Mouse (Mus musculus) neural tube, embryonic 15.5 days (tissue): Measurements from ENCODE around the gene Ankrd55. TPM values are rescaled to one million over a fixed set of nuclear protein-coding genes. Genes with fewer than 3 reads are reported as not detected.
A peak's percentile ranks its signal among the peaks of the same experiment; 100 is the strongest.

ENCODE experiments used
- ATAC-seq: fragments of 200-750 bp; cut with Nextera tagmentation; 2 replicates; pipeline ENCODE4 v1.8.0; 2017; ENCODE audit warnings: mild to moderate bottlenecking, moderate TSS enrichment, moderate library complexity; ENCODE audit not compliant: low FRiP score
- H3K27ac ChIP-seq: fragments of 300-500 bp; sonication (generic); replicated peaks from 2 replicates; pipeline ENCODE4 v1.5.1; 2015; ENCODE audit warnings: mild to moderate bottlenecking, inconsistent platforms
- H3K27me3 ChIP-seq: fragments of 300-500 bp; sonication (generic); replicated peaks from 2 replicates; pipeline ENCODE4 v1.6.1; 2015; ENCODE audit warnings: inconsistent platforms
- H3K36me3 ChIP-seq: fragments of 300-500 bp; sonication (generic); 2 replicates; pipeline ENCODE4 v1.6.1; 2015; ENCODE audit warnings: inconsistent platforms
- H3K4me1 ChIP-seq: fragments of 300-500 bp; sonication (generic); 2 replicates; pipeline ENCODE4 v1.6.1; 2015; ENCODE audit warnings: inconsistent platforms
- H3K4me2 ChIP-seq: fragments of 300-500 bp; sonication (generic); 2 replicates; pipeline ENCODE4 v1.6.1; 2015; ENCODE audit warnings: inconsistent platforms, mild to moderate bottlenecking, moderate library complexity
- H3K4me3 ChIP-seq: fragments of 300-500 bp; sonication (generic); replicated peaks from 2 replicates; pipeline ENCODE4 v1.5.1; 2015; ENCODE audit warnings: mild to moderate bottlenecking, inconsistent platforms
- H3K9ac ChIP-seq: fragments of 300-500 bp; sonication (generic); replicated peaks from 2 replicates; pipeline ENCODE4 v1.6.1; 2015; ENCODE audit warnings: mild to moderate bottlenecking, inconsistent platforms
- H3K9me3 ChIP-seq: fragments of 300-500 bp; sonication (generic); replicated peaks from 2 replicates; pipeline ENCODE4 v1.6.1; 2016; ENCODE audit warnings: inconsistent platforms
- WGBS: fragments of 180-500 bp; shearing (Covaris S2); methylation state at CpG from one replicate; pipeline ENCODE4 v1.1.7; 2015; ENCODE audit warnings: mixed read lengths; 5-methylcytosine and 5-hydroxymethylcytosine counted together
- polyA plus RNA-seq: library from polyadenylated mRNA; unstranded; fragments of >200 nt; fragmentation: Nextera tagmentation; extraction: Ambion mirVana; gene quantifications from 2 replicates; pipeline ENCODE4 v1.2.1, GENCODE M21; 2015

Ankrd55 gene
- polyA plus RNA-seq, 1 experiment from 2014 or later: 12.3 TPM

- Histone ChIP-seq H3K4me1 (peaks cover 9% of the 10 kb centered on the region; the same call in 1 of the 2 replicates), H3K9ac (no peak overlapping the region), H3K36me3 (no peaks in the 10 kb centered on the region), H3K4me2 (no peak overlapping the region), H3K9me3 (no peaks in the 10 kb centered on the region), H3K27me3 (no peaks in the 10 kb centered on the region), H3K4me3 (no peak overlapping the region), H3K27ac (0 out of 2 replicates have a peak overlapping the region, but pooled peaks have one; percentile 9)
- no peak for ATAC-seq
- 71% methylated on average over 3 of the region's 3 CpGs for WGBS
Observed at GRCm38 (mm10) chr13:112382956-112383355, 94.7 kb downstream of the Ankrd55 start.

GRCm38 (mm10) chr13:112383941-112384659 lies 95.8 kb downstream of the Ankrd55 start:
- Histone ChIP-seq H3K9ac (no peak overlapping the region), H3K27ac (no peak overlapping the region), H3K4me1 (peaks cover 9% of the 10 kb centered on the region; the same call in 1 of the 2 replicates), H3K4me3 (no peak overlapping the region), H3K9me3 (no peaks in the 10 kb centered on the region), H3K4me2 (no peak overlapping the region), H3K27me3 (no peaks in the 10 kb centered on the region), H3K36me3 (no peaks in the 10 kb centered on the region)
- no peak for ATAC-seq
- whole genome bisulfite sequencing: 82% methylated on average over 11 of the region's 11 CpGs

- H3K4me3 ChIP-seq: no peak overlapping the region
- no peaks in the 10 kb centered on the region for H3K27me3 ChIP-seq
- H3K9ac ChIP-seq: no peak overlapping the region
- H3K4me2 ChIP-seq: no peak overlapping the region
- no peak overlapping the region for H3K27ac ChIP-seq
- H3K4me1 ChIP-seq: peaks cover 9% of the 10 kb centered on the region; the same call in 1 of the 2 replicates
- no peak for ATAC-seq
- H3K36me3 ChIP-seq: no peaks in the 10 kb centered on the region
- WGBS: 92% methylated on average over 9 of the region's 9 CpGs
- H3K9me3 ChIP-seq: no peaks in the 10 kb centered on the region
Observed at GRCm38 (mm10) chr13:112385040-112385439, 96.8 kb downstream of the Ankrd55 start.

- ATAC-seq: no peak
- H3K27me3 ChIP-seq: no peaks in the 10 kb centered on the region
Observed at GRCm38 (mm10) chr13:112386494-112387075, 98.3 kb downstream of the Ankrd55 start.

GRCm38 (mm10) chr13:112387279-112387678 lies 99.0 kb downstream of the Ankrd55 start:
- H3K9me3 ChIP-seq: no peaks in the 10 kb centered on the region
- H3K4me3 ChIP-seq: no peak overlapping the region
- ATAC-seq: no peak
- no peak overlapping the region for H3K4me2 ChIP-seq
- no peak overlapping the region for H3K9ac ChIP-seq
- no peak overlapping the region for H3K27ac ChIP-seq
- peaks cover 9% of the 10 kb centered on the region; the same call in 1 of the 2 replicates for H3K4me1 ChIP-seq
- H3K36me3 ChIP-seq: no peaks in the 10 kb centered on the region
- WGBS: 90% methylated on average over 5 of the region's 5 CpGs
- H3K27me3 ChIP-seq: no peaks in the 10 kb centered on the region

More at GRCm38 (mm10) chr13:112386494-112387075, 98.3 kb downstream of the Ankrd55 start:
- no peaks in the 10 kb centered on the region for H3K36me3 ChIP-seq
- no peak overlapping the region for H3K27ac ChIP-seq
- WGBS: 79% methylated on average over 2 of the region's 2 CpGs
- H3K4me2 ChIP-seq: no peak overlapping the region
- no peak overlapping the region for H3K9ac ChIP-seq
- H3K4me3 ChIP-seq: no peak overlapping the region
- peaks cover 9% of the 10 kb centered on the region; the same call in 1 of the 2 replicates for H3K4me1 ChIP-seq
- H3K9me3 ChIP-seq: no peaks in the 10 kb centered on the region

- no peaks in the 10 kb centered on the region for H3K36me3 ChIP-seq
- no peaks in the 10 kb centered on the region for H3K9me3 ChIP-seq
- H3K4me2 ChIP-seq: no peak overlapping the region
- H3K27me3 ChIP-seq: no peaks in the 10 kb centered on the region
- H3K4me1 ChIP-seq: peaks cover 2% of the 10 kb centered on the region; the same call in 1 of the 2 replicates
- H3K27ac ChIP-seq: no peak overlapping the region
- H3K4me3 ChIP-seq: no peak overlapping the region
- H3K9ac ChIP-seq: no peak overlapping the region
- no peak for ATAC-seq
- 79% methylated on average over 3 of the region's 3 CpGs for WGBS
Observed at GRCm38 (mm10) chr13:112388176-112388575, 99.9 kb downstream of the Ankrd55 start.

- no peak for ATAC-seq
- Histone ChIP-seq H3K9ac (no peak overlapping the region), H3K27me3 (no peaks in the 10 kb centered on the region), H3K4me1 (no peaks in the 10 kb centered on the region), H3K36me3 (no peaks in the 10 kb centered on the region), H3K4me2 (no peak overlapping the region), H3K27ac (no peak overlapping the region), H3K9me3 (no peaks in the 10 kb centered on the region), H3K4me3 (no peak overlapping the region)
- WGBS: 100% methylated on average over 1 of the region's 1 CpGs
Observed at GRCm38 (mm10) chr13:112390206-112390605, 102.0 kb downstream of the Ankrd55 start.

GRCm38 (mm10) chr13:112391354-112391753 lies 103.1 kb downstream of the Ankrd55 start:
- 78% methylated on average over 3 of the region's 3 CpGs for WGBS
- H3K36me3 ChIP-seq: no peaks in the 10 kb centered on the region
- H3K27me3 ChIP-seq: no peaks in the 10 kb centered on the region
- no peak overlapping the region for H3K9ac ChIP-seq
- H3K4me1 ChIP-seq: no peaks in the 10 kb centered on the region
- no peak overlapping the region for H3K27ac ChIP-seq
- H3K9me3 ChIP-seq: no peaks in the 10 kb centered on the region
- no peak for ATAC-seq
- no peak overlapping the region for H3K4me3 ChIP-seq
- H3K4me2 ChIP-seq: no peak overlapping the region

- no peak overlapping the region for H3K27ac ChIP-seq
- H3K9me3 ChIP-seq: no peaks in the 10 kb centered on the region
- no peaks in the 10 kb centered on the region for H3K27me3 ChIP-seq
- ATAC-seq: no peak
- peaks cover 5% of the 10 kb centered on the region; the same call in 1 of the 2 replicates for H3K4me1 ChIP-seq
- H3K4me3 ChIP-seq: no peak overlapping the region
- no peak overlapping the region for H3K9ac ChIP-seq
- no peaks in the 10 kb centered on the region for H3K36me3 ChIP-seq
- 93% methylated on average over 2 of the region's 2 CpGs for WGBS
- H3K4me2 ChIP-seq: no peak overlapping the region
Observed at GRCm38 (mm10) chr13:112393356-112393755, 105.1 kb downstream of the Ankrd55 start.

GRCm38 (mm10) chr13:112394271-112394670 lies 106.0 kb downstream of the Ankrd55 start:
- no peaks in the 10 kb centered on the region for H3K27me3 ChIP-seq
- no peak overlapping the region for H3K27ac ChIP-seq
- no peaks in the 10 kb centered on the region for H3K9me3 ChIP-seq
- H3K4me1 ChIP-seq: peaks cover 5% of the 10 kb centered on the region; the same call in 1 of the 2 replicates
- WGBS: 50% methylated on average over 9 of the region's 9 CpGs
- H3K36me3 ChIP-seq: no peaks in the 10 kb centered on the region
- no peak overlapping the region for H3K9ac ChIP-seq
- H3K4me3 ChIP-seq: no peak overlapping the region
- no peak for ATAC-seq
- H3K4me2 ChIP-seq: no peak overlapping the region

GRCm38 (mm10) chr13:112404723-112405122 lies 116.5 kb downstream of the Ankrd55 start:
- ATAC-seq: no peak
- H3K4me3 ChIP-seq: no peak overlapping the region
- H3K9me3 ChIP-seq: no peaks in the 10 kb centered on the region
- H3K27ac ChIP-seq: no peak overlapping the region
- 90% methylated on average over 3 of the region's 3 CpGs for WGBS
- H3K4me2 ChIP-seq: no peak overlapping the region
- H3K36me3 ChIP-seq: no peaks in the 10 kb centered on the region
- H3K9ac ChIP-seq: no peak overlapping the region
- H3K27me3 ChIP-seq: no peaks in the 10 kb centered on the region
- no peaks in the 10 kb centered on the region for H3K4me1 ChIP-seq

- no peaks in the 10 kb centered on the region for H3K4me1 ChIP-seq
- no peaks in the 10 kb centered on the region for H3K36me3 ChIP-seq
- H3K4me3 ChIP-seq: no peak overlapping the region
- no peak overlapping the region for H3K9ac ChIP-seq
- H3K4me2 ChIP-seq: no peak overlapping the region
- ATAC-seq: no peak
- no peaks in the 10 kb centered on the region for H3K27me3 ChIP-seq
- WGBS: 73% methylated on average over 1 of the region's 1 CpGs
- H3K27ac ChIP-seq: no peak overlapping the region
- H3K9me3 ChIP-seq: no peaks in the 10 kb centered on the region
Observed at GRCm38 (mm10) chr13:112405184-112405583, 116.9 kb downstream of the Ankrd55 start.
